Mouse (Mus musculus) kidney, adult 9 months (tissue): Measurements from ENCODE around the gene Mthfd2l.

Experiments used
- DNase-seq: peaks from one replicate; pipeline ENCODE4 v3.0.0; 2022

Gene Mthfd2l

GRCm38 (mm10) chr5:90951475-90951874 lies 20.6 kb downstream of the Mthfd2l start:
- DNase-seq = peak; percentile 79

- no peak for DNase-seq
These were observed 22.0 kb downstream of the Mthfd2l start for GRCm38 (mm10) chr5:90952731-90953481.

GRCm38 (mm10) chr5:90964316-90964715 lies 33.4 kb downstream of the Mthfd2l start:
- DNase-seq = peak; percentile 32

- DNase-seq = no peak
These were observed 33.8 kb downstream of the Mthfd2l start for GRCm38 (mm10) chr5:90964764-90965163.

- DNase-seq = no peak
These were observed 34.5 kb downstream of the Mthfd2l start for GRCm38 (mm10) chr5:90965386-90965785.

GRCm38 (mm10) chr5:90977244-90977643 lies 46.3 kb downstream of the Mthfd2l start:
- DNase-seq = peak; percentile 78

- no peak for DNase-seq
These were observed 49.4 kb downstream of the Mthfd2l start for GRCm38 (mm10) chr5:90980297-90980696.

GRCm38 (mm10) chr5:90987605-90988004 lies 56.7 kb downstream of the Mthfd2l start:
- no peak for DNase-seq

- DNase-seq = no peak
These were observed 57.2 kb downstream of the Mthfd2l start for GRCm38 (mm10) chr5:90988149-90988548.

- DNase-seq = no peak
These were observed 57.7 kb downstream of the Mthfd2l start for GRCm38 (mm10) chr5:90988592-90988991.

- no peak for DNase-seq
These were observed 69.0 kb downstream of the Mthfd2l start for GRCm38 (mm10) chr5:90999942-91000341.

- DNase-seq = no peak
These were observed 84.3 kb downstream of the Mthfd2l start for GRCm38 (mm10) chr5:91015216-91015615.

GRCm38 (mm10) chr5:91023114-91023513 lies 92.2 kb downstream of the Mthfd2l start:
- DNase-seq = no peak

- DNase-seq = no peak
These were observed 96.2 kb downstream of the Mthfd2l start, which contains the start of gene Epgn for GRCm38 (mm10) chr5:91027164-91027563. TSS of gene Epgn (plus strand) at chr5:91027464.

- no peak for DNase-seq
These were observed 96.9 kb downstream of the Mthfd2l start for GRCm38 (mm10) chr5:91027840-91028239.

GRCm38 (mm10) chr5:91030629-91031028 lies 99.7 kb downstream of the Mthfd2l start:
- DNase-seq = peak; percentile 3

GRCm38 (mm10) chr5:91035341-91035740 lies 104.4 kb downstream of the Mthfd2l start:
- no peak for DNase-seq

- DNase-seq = peak; percentile 4
These were observed 105.7 kb downstream of the Mthfd2l start for GRCm38 (mm10) chr5:91036628-91037027.

GRCm38 (mm10) chr5:91037756-91038155 lies 106.8 kb downstream of the Mthfd2l start:
- DNase-seq = no peak

- DNase-seq = peak; percentile 29
These were observed 107.6 kb downstream of the Mthfd2l start for GRCm38 (mm10) chr5:91038547-91038946.

- DNase-seq = no peak
These were observed 108.0 kb downstream of the Mthfd2l start for GRCm38 (mm10) chr5:91038963-91039362.

GRCm38 (mm10) chr5:91047987-91048386 lies 117.1 kb downstream of the Mthfd2l start:
- DNase-seq = no peak

GRCm38 (mm10) chr5:91048397-91048796 lies 117.5 kb downstream of the Mthfd2l start:
- DNase-seq = no peak
